Mouse (Mus musculus): ENCODE results near the gene Itgb1. TPM values are rescaled to one million over a fixed set of nuclear protein-coding genes. Genes with fewer than 3 reads are reported as not detected.

Gene Itgb1
- polyA plus RNA-seq, 1 experiment from 2014 or later = 216 TPM

DNA sequence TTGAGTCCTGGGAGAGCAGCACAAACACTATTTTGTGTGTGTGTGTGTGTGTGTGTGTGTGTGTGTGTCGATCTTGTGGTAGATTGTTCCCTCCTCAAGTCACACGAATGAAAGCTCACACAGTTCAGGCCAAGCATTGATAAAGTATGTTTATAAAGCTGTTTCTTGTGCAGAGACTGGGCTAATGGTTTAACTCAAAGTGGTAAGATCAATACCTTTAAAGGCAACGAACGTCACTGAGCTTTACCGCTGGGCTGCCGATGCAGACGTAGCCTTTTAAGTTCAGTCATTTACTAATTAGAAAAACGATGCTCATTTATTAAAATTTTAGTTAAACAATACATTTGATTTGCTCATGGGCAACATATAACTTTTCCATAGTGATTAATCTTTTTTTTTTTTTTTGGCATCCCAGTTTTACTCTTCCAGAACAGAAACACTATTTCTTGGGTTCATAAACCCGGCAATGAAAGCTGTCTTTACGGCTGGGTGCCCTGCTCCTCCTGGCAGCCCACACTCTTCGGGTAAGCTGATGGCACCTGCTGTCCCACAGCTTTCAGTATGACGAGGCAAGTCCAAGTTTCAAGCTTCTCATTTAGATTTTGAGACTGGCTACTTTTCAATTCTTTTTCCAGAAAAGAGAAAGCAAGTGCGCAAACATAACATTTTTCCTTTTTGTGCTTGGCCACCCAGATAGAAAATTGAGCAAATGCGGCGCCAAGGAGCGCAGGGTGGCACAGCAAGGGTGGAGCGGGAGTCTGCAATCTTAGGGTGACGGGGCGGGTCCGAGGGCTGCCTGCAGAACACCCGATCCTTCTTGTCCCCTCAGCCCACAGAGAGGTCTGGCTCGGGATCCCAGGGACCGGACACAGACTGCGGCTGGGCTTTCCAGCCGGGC is 596 bp upstream of the Itgb1 start:
- Histone ChIP-seq H3K9ac (peak overlapping the region; percentile 99), H3K4me1 (peaks cover 15% of the 10 kb centered on the region), H3K4me2 (peak overlapping the region; percentile 71), H3K27ac (peak overlapping the region; percentile 98), H3K27me3 (no peaks in the 10 kb centered on the region), H3K9me3 (no peaks in the 10 kb centered on the region), H3K36me3 (no peaks in the 10 kb centered on the region), H3K4me3 (peak overlapping the region; percentile 82)
- 9% methylated on average over 25 of the region's 25 CpGs for WGBS
- peak; percentile 78 for ATAC-seq (ENCODE audit: insufficient number of reproducible peaks, insufficient read depth, low FRiP score, low TSS enrichment, low read depth)

DNA sequence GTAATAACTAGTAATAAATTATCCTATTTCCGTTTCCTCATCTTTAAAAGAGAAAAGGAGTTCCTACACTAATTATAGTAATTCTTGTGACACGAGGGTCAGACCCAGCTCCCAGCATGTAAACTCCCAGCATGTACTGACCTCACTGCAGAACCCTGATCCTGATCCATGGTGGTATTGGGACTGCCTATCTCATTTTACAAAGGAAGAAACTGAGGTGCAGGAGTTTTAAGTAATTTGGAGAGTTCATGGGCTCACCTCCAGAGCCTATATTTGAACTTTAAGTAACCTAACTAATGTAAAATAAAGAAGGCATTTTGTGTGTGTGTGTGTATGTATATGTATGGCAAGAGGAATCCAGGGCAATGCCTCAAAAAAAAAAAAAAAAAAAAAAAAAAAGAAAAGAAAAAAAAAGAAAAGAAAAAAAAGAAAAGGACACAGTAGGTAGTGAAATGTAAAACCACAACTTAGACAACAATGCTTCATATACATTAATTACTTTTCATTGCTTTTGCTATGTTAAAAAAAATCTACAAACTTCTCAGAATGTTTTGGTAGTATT is 1.1 kb downstream of the Itgb1 start:
- 1% methylated on average over 2 of the region's 2 CpGs for WGBS
- H3K36me3 ChIP-seq = no peaks in the 10 kb centered on the region
- peak overlapping the region; percentile 98 for H3K27ac ChIP-seq
- H3K4me2 ChIP-seq = peak overlapping the region; percentile 71
- peak overlapping the region; percentile 82 for H3K4me3 ChIP-seq
- H3K9me3 ChIP-seq = no peaks in the 10 kb centered on the region
- H3K9ac ChIP-seq = peak overlapping the region; percentile 99
- no peak for ATAC-seq (ENCODE audit: insufficient number of reproducible peaks, insufficient read depth, low FRiP score, low TSS enrichment, low read depth)
- H3K27me3 ChIP-seq = no peaks in the 10 kb centered on the region
- H3K4me1 ChIP-seq = peaks cover 24% of the 10 kb centered on the region

DNA sequence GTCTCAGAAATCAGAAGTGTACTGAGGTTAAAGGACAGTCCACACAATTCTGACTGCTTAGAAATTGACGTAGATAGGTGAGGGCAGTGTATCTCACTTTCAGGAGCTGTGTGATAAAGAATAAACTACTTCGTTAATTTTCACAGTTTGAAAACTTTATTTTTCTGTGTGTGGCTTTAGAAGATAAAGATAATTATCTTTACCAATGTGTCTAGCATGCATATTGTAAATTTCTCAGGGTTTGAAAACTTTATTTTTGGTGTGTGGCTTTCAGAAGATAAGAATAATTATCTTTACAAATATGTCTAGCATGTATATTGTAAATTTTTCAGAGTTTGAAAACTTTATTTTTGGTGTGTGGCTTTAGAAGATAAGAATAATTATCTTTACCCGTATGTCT is 3.2 kb downstream of the Itgb1 start:
- no peaks in the 10 kb centered on the region for H3K36me3 ChIP-seq
- ATAC-seq (ENCODE audit: insufficient number of reproducible peaks, insufficient read depth, low FRiP score, low TSS enrichment, low read depth) = no peak
- 82% methylated on average over 3 of the region's 3 CpGs for WGBS
- no peak overlapping the region for H3K9ac ChIP-seq
- no peaks in the 10 kb centered on the region for H3K9me3 ChIP-seq
- H3K4me3 ChIP-seq = no peak overlapping the region
- H3K4me1 ChIP-seq = peaks cover 24% of the 10 kb centered on the region
- H3K27ac ChIP-seq = no peak overlapping the region
- no peaks in the 10 kb centered on the region for H3K27me3 ChIP-seq
- no peak overlapping the region for H3K4me2 ChIP-seq

DNA sequence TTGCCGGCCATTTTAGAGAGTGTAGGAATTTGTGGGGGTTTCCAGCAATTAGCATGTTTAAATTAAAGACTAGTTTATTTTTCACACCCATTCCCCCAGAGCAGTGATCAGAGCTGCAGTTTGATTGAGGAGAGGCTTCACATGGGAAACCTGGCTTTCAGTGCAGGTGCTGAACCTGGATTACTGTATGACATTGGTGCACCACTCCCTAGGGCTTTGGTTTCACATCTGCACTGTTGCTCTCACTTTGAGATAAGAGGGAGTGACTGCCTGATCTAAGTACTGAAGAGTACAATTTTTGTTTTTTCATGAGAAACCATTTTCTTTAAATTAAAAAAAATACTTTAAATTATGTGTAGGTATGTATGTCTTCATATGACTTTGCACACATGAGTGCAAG is 4.6 kb downstream of the Itgb1 start:
- Histone ChIP-seq H3K27ac (no peak overlapping the region), H3K36me3 (no peaks in the 10 kb centered on the region), H3K4me1 (peaks cover 21% of the 10 kb centered on the region), H3K27me3 (no peaks in the 10 kb centered on the region), H3K9ac (no peak overlapping the region), H3K4me2 (no peak overlapping the region), H3K9me3 (no peaks in the 10 kb centered on the region), H3K4me3 (no peak overlapping the region)
- ATAC-seq (ENCODE audit: insufficient number of reproducible peaks, insufficient read depth, low FRiP score, low TSS enrichment, low read depth) = no peak
- 89% methylated on average over 1 of the region's 1 CpGs for WGBS

DNA sequence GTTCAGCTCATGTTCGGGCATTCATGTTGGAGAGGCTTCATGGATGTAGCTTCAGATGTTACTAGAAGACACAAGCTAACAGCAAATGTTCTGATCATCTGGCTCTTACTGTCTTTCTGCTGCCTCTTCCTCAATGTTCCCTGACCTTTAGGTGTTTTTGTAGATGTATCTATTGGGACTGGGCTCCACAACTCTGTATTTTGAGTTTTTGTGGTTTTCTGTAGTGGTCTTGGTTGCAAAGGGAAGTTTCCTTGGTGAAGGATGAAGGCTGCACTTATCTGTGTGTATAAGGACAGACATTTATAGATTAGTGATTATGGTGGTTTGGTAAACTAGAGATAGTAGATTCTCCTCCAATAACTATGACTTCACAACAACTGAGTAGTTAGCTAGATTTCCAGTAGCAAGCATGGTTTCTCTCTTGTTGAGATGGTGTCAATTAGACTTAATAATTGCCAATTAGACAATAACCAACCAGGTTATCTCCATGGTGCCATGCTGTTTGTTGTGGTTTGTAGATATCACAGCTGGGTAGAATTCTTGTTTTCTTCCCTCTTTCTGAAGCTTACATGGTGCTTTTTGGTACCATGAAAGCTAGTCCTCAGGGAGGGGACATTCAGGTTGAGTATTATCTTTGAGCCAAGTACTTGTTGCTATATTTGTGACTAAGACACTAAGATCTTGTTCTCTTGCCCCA is 11.4 kb downstream of the Itgb1 start:
- no peaks in the 10 kb centered on the region for H3K4me1 ChIP-seq
- WGBS = 94% methylated on average over 1 of the region's 1 CpGs
- no peak overlapping the region for H3K4me2 ChIP-seq
- H3K36me3 ChIP-seq = no peaks in the 10 kb centered on the region
- ATAC-seq (ENCODE audit: insufficient number of reproducible peaks, insufficient read depth, low FRiP score, low TSS enrichment, low read depth) = no peak
- H3K4me3 ChIP-seq = no peak overlapping the region
- H3K27ac ChIP-seq = no peak overlapping the region
- no peaks in the 10 kb centered on the region for H3K9me3 ChIP-seq
- H3K9ac ChIP-seq = no peak overlapping the region
- H3K27me3 ChIP-seq = no peaks in the 10 kb centered on the region

DNA sequence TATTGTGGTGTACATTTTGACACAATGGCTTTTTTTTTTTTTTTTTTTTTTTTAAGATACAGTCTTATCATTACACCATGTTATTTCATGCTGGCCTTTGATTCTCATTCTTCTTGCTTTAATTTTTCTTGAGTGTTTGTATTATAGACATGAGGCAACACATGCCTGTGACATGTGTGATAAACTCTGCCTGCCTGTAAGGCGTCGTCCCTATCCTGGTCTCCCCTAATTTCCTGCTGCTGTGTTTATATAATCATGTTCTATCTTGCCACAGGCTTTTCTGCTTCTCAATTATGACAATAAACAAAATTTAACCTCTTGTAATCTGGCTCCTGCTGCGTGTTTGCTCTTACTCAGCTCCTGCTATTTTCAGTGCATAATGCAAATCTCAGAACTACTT is 12.5 kb downstream of the Itgb1 start:
- Histone ChIP-seq H3K4me3 (no peak overlapping the region), H3K27me3 (no peaks in the 10 kb centered on the region), H3K36me3 (no peaks in the 10 kb centered on the region), H3K27ac (no peak overlapping the region), H3K9me3 (no peaks in the 10 kb centered on the region), H3K9ac (no peak overlapping the region), H3K4me1 (no peaks in the 10 kb centered on the region), H3K4me2 (no peak overlapping the region)
- 59% methylated on average over 3 of the region's 3 CpGs for WGBS
- ATAC-seq (ENCODE audit: insufficient number of reproducible peaks, insufficient read depth, low FRiP score, low TSS enrichment, low read depth) = no peak

DNA sequence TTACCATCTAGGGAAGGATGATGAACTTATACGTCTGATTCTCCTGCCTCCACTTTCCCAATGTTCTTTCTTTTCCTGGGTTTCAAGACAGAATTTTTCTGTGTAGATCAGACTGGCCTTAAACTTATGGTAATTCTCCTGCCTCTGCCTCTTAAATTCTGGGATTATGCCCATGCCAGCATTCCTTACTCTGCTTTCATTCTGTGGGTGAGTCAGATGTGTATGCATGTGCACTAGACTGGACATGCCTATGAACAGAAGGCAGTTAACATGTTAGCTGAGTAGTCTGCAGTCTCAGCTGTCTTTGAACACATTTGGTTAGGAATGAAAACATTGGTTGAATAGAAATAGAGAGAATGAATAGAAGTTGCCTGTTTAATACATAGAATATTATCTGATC is 18.9 kb downstream of the Itgb1 start:
- Histone ChIP-seq H3K27ac (no peak overlapping the region), H3K9ac (no peak overlapping the region), H3K9me3 (no peaks in the 10 kb centered on the region), H3K4me1 (no peaks in the 10 kb centered on the region), H3K36me3 (peaks cover 20% of the 10 kb centered on the region), H3K4me2 (no peak overlapping the region), H3K4me3 (no peak overlapping the region), H3K27me3 (no peaks in the 10 kb centered on the region)
- no peak for ATAC-seq (ENCODE audit: insufficient number of reproducible peaks, insufficient read depth, low FRiP score, low TSS enrichment, low read depth)
- WGBS = 95% methylated on average over 1 of the region's 1 CpGs

DNA sequence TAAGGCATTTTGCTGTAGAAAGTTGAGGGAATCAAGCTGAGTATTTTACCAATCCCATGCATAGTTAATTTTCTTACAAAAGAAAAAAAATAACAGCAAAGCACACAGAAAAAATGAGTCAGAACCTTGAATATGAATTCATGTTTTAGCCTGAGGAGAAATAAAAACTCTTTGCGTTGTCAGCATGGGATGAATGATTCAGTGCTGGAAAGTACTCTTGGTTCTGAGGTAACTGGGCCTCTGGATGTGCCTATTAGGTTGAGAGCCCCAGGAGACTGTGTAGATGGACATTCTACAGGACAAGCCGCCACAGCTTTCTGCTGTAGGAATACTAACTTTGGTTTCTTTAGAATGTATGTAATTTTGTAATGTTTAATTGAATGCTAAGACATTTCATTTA is 19.4 kb downstream of the Itgb1 start:
- no peak overlapping the region for H3K27ac ChIP-seq
- no peaks in the 10 kb centered on the region for H3K9me3 ChIP-seq
- H3K36me3 ChIP-seq = peaks cover 21% of the 10 kb centered on the region
- H3K9ac ChIP-seq = no peak overlapping the region
- H3K27me3 ChIP-seq = no peaks in the 10 kb centered on the region
- no peaks in the 10 kb centered on the region for H3K4me1 ChIP-seq
- ATAC-seq (ENCODE audit: insufficient number of reproducible peaks, insufficient read depth, low FRiP score, low TSS enrichment, low read depth) = no peak
- H3K4me2 ChIP-seq = no peak overlapping the region
- no peak overlapping the region for H3K4me3 ChIP-seq
- 83% methylated on average over 2 of the region's 2 CpGs for WGBS

DNA sequence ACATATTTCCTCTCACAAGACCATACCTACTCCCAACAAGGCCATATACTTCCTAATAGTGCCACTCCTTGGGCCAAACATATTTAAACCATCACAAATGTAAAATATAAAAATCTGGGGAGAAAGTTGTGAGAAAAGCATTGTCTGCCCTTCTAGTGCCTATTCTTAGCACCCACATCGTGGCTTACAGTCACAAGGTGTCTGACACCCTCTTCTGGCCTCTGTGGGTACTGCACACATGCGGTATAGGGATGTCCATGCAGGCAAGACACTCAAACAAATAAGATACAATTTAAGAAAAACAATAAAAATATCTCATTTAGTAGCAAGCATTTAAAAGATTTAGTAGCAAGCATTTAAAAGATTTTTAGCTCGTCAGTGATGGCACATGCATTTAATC is 23.8 kb downstream of the Itgb1 start:
- H3K27ac ChIP-seq = no peak overlapping the region
- no peaks in the 10 kb centered on the region for H3K27me3 ChIP-seq
- H3K9ac ChIP-seq = no peak overlapping the region
- no peak overlapping the region for H3K4me2 ChIP-seq
- no peaks in the 10 kb centered on the region for H3K9me3 ChIP-seq
- peaks cover 50% of the 10 kb centered on the region for H3K36me3 ChIP-seq
- H3K4me3 ChIP-seq = no peak overlapping the region
- no peaks in the 10 kb centered on the region for H3K4me1 ChIP-seq
- WGBS = 49% methylated on average over 3 of the region's 3 CpGs
- no peak for ATAC-seq (ENCODE audit: insufficient number of reproducible peaks, insufficient read depth, low FRiP score, low TSS enrichment, low read depth)

DNA sequence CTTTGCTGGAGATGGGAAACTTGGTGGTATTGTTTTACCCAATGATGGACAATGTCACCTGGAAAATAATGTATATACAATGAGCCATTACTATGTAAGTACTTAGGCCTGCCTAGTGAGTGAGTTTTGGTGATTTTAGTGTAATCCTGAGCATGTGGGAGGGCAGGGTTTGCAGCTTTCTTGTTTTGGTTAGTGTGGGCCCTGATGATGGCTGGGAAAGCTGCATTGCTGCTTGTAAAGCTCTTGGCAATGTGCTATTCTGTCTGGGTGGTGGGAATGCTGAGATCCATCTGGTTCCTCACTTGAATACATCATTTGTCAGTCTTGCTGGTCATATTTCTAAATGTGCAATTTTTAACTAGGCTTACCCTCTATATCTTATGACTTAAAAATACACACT is 30.7 kb downstream of the Itgb1 start:
- ATAC-seq (ENCODE audit: insufficient number of reproducible peaks, insufficient read depth, low FRiP score, low TSS enrichment, low read depth) = no peak
- no peak overlapping the region for H3K9ac ChIP-seq
- no peaks in the 10 kb centered on the region for H3K9me3 ChIP-seq

DNA sequence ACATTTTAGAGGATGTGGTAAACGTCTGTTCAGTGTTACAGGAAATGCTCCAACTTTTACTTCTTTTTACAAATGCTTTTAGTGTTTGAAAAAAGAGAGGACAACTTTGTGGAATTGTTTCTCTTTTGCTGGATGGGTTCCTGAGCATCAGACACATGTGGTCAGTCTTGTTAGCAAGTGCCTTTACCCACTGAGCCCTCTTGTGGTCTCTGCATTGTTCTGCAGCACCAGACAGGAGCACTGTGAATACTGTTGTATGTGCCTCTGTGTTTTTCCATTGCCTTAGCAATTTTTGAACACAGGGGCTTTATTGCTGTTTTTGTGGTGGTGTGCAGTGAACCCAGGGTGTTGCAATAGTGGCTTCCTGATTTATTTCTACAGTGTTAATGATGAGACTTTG is 39.4 kb downstream of the Itgb1 start:
- ATAC-seq (ENCODE audit: insufficient number of reproducible peaks, insufficient read depth, low FRiP score, low TSS enrichment, low read depth) = no peak
- Histone ChIP-seq H3K9me3 (no peaks in the 10 kb centered on the region), H3K36me3 (peaks cover 50% of the 10 kb centered on the region), H3K4me3 (no peak overlapping the region), H3K4me1 (no peaks in the 10 kb centered on the region), H3K27me3 (no peaks in the 10 kb centered on the region), H3K27ac (no peak overlapping the region), H3K9ac (no peak overlapping the region), H3K4me2 (no peak overlapping the region)
- 76% methylated on average over 1 of the region's 1 CpGs for WGBS

More for the DNA sequence above, 30.7 kb downstream of the Itgb1 start:
- H3K27ac ChIP-seq = no peak overlapping the region
- H3K4me3 ChIP-seq = no peak overlapping the region
- H3K27me3 ChIP-seq = no peaks in the 10 kb centered on the region
- H3K4me1 ChIP-seq = no peaks in the 10 kb centered on the region
- peaks cover 54% of the 10 kb centered on the region for H3K36me3 ChIP-seq
- no peak overlapping the region for H3K4me2 ChIP-seq

DNA sequence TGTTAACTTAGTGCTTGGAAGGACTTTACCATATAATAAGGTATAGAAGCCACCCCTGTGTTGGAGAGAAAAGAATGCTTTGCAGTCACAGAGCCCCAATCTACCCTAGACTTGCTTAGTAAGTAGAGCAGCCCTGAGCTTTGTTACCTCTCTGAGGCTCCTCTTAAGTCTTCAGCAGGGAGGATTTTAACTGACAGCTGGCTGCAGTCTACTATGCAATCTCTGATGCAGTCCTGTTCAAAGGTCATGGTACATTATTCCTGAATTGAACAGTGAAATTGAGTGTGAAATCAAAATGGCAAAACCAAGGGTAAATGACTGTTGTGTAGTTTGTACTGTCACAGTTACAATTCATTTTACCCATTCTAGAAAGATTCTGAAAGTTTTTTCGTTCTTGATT is 41.8 kb downstream of the Itgb1 start:
- H3K9ac ChIP-seq = no peak overlapping the region
- H3K9me3 ChIP-seq = no peaks in the 10 kb centered on the region
- 80% methylated on average over 1 of the region's 1 CpGs for WGBS
- H3K4me2 ChIP-seq = no peak overlapping the region
- ATAC-seq (ENCODE audit: insufficient number of reproducible peaks, insufficient read depth, low FRiP score, low TSS enrichment, low read depth) = no peak
- no peak overlapping the region for H3K27ac ChIP-seq
- peaks cover 59% of the 10 kb centered on the region for H3K36me3 ChIP-seq
- H3K4me1 ChIP-seq = no peaks in the 10 kb centered on the region
- H3K4me3 ChIP-seq = no peak overlapping the region
- no peaks in the 10 kb centered on the region for H3K27me3 ChIP-seq
